Mouse (Mus musculus): ENCODE measurements around the gene Syn3. TPM values are rescaled to one million over a fixed set of nuclear protein-coding genes. Genes with fewer than 3 reads are reported as not detected.
A peak's percentile ranks its signal among the peaks of the same experiment; 100 is the strongest.

The Syn3 gene
- total RNA-seq, 1 experiment from 2014 or later: 3.4 TPM

GRCm38 (mm10) chr10:86307235-86307634 lies 191.5 kb downstream of the Syn3 start:
- no peak for DNase-seq

DNA sequence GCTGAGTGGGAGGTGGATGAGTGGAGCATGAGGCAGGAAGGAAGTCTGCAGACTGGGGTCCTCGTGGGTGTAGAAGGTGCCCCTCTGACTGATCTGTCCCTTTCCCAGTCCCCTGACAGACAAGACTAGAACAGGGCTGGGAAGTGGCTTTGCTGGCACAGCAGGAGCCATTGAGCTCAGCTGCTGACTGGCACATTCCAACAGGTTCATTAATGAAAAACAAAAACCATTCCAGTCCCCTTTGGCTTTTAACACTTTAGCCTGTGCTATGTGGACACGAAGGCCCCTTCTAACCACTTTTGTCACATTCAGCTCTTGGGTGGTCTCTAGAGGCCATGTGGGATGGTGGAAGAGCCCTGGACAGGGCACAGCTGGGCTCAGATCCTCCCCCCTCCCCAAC lies 194.1 kb downstream of the Syn3 start:
- no peak for DNase-seq

GRCm38 (mm10) chr10:86303495-86303876 lies 195.2 kb downstream of the Syn3 start:
- DNase-seq: no peak

GRCm38 (mm10) chr10:86302761-86303494 lies 195.8 kb downstream of the Syn3 start:
- peak; percentile 78 for DNase-seq

GRCm38 (mm10) chr10:86302318-86302648 lies 196.4 kb downstream of the Syn3 start:
- DNase-seq: no peak

DNA sequence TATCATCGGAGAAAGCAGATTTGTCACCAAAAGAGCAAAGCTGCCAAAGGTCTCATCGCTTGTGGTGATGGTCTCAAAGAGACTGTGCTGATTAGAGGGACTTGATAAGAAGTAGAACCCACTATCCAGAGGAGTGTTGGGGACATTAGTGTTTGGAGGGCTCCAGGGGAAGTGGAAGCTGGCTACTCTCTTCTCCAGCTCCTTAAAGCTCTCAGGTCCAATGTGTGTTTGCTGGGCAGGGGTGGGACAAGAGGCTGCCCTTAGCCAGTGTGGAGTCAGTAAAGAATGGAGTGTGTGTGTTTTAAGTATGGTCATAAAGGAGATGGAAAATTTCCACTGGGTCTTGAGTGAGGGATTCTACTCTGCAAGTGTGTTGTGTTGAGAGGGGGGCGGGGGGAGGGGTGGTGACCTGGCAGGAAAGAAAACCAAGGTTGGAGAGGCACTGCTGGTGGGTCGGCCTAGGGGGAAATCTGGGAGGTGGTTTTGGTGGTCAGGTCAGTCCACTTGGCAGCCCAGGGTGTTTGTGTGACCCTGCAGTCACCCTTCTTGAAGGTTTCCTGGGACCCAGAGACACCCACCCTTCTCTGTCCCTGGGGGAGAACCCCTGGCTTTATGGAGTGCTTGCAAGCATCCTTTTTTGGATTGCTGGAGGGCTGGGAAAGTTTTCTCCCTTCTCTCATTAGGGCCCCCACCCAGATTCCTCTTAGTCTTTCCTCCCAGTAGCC lies 196.9 kb downstream of the Syn3 start:
- DNase-seq: no peak

DNA sequence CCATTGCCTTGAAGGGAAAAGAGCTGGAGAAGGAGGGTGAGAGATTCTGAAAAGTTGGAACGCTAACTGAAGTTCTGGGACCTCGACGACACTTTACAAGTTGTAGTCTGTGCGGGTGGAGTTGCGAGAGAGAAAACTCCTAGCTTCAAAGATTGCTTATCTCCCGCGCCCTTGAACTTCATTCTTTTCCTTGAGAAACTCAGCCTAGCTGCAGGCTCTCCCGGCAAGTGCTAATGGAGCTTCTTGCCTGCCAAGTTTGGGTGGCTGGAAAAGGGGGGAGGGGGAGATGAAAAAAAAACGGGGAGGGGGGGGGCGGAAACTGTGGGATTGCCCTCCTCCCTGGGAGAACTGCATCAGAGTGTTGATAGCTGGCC lies 197.6 kb downstream of the Syn3 start:
- DNase-seq: no peak

DNA sequence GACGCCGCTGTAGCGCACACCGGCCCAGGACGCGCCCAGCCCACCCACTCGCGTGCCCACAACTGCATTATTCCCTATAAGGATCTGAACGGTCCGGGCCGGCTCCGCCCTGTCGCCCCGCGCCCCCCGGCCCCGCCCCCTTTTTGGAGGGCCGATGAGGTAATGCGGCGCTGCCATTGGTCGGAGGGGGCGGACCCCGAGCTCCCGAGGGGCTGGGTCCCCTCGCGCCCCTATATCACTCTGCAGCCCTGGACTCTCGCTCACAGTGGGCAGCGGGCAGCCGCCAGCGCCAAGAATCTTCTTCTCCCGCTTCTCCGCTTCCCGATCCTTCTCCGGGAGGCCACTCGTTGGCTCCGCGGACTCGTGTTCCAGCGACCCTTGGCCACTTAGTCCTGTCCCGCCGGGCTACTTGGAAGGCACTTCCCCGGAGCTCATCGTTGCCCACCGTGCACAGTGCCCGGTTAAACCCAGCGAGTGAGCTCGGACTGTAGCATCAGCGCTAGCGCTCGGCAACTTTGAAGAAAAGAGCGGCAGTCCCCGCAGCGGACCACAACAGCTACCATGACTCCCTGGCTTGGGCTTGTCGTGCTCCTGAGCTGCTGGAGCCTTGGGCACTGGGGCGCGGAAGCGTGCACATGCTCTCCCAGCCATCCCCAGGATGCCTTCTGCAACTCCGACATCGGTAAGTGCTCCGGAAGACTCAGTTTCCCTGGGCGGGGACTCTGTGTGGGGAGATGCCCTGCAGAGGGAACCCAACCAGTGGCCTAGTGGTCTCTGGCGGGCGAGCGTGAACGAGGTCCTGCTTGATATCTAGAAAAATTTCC lies 198.2 kb downstream of the Syn3 start, which contains the start of gene Timp3:
Timp3 (plus strand) TSS at position 80 of the 824 bp plus-strand sequence.
- DNase-seq: peak; percentile 90

DNA sequence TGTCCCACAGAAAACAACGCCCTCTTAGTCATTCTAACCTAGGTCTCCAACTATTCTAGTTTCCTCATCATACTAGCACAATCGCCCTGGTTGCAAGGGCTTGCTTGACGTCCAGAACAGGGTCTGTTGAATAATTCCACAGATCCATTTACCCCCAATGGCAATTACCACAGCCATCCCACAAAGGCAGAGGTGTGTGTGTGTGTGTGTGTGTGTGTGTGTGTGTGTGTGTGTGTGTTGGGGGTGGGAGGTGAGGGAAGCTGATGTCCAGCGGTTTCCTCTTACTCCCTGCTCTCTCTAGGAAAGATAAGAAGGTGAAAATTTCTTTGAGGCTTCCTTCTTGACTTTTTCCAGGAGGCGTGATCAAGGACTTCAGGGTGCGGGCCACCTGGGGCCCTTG lies 198.9 kb downstream of the Syn3 start:
- no peak for DNase-seq

DNA sequence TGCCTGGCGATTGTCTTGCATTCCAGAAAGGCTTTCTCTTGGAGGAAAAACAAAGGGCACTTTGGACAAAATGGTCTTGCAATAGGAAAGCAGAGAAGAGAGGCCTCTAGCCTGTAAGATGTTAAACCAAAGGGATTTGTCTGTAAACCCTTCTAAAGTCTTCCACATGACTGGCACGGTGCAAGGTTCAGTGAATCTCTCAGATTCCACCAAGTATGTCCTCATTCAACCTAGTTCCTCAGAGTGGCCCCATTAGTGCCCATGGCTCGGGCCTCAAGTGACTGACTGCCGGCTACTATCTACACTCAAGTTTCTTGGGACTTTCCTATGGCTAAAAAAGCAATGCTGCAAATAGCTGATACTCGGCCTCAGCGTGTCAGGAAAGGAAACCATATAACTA lies 200.4 kb downstream of the Syn3 start:
- DNase-seq: no peak

DNA sequence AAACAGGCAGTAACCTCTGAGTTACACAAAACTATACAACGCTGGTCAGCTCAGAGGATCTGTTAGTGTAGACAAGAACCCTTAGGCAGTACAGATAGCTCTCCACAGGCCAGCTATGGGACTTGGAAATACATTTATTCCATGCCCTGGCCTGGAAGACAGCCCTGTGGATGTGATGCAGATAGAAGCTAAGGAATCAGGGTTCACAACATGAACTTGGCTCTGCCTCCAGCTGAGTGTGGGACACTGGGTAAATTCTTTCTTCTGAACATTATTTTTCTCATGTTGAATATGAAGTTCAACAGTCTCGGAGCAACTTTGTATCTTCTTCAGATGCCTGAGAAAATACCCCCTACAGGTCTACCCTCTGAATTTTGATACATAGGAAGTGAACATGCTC lies 201.4 kb downstream of the Syn3 start:
- no peak for DNase-seq

- DNase-seq: peak; percentile 80
Observed at GRCm38 (mm10) chr10:86296111-86296510, 202.6 kb downstream of the Syn3 start.

GRCm38 (mm10) chr10:86295454-86296098 lies 203.1 kb downstream of the Syn3 start:
- DNase-seq: no peak

DNA sequence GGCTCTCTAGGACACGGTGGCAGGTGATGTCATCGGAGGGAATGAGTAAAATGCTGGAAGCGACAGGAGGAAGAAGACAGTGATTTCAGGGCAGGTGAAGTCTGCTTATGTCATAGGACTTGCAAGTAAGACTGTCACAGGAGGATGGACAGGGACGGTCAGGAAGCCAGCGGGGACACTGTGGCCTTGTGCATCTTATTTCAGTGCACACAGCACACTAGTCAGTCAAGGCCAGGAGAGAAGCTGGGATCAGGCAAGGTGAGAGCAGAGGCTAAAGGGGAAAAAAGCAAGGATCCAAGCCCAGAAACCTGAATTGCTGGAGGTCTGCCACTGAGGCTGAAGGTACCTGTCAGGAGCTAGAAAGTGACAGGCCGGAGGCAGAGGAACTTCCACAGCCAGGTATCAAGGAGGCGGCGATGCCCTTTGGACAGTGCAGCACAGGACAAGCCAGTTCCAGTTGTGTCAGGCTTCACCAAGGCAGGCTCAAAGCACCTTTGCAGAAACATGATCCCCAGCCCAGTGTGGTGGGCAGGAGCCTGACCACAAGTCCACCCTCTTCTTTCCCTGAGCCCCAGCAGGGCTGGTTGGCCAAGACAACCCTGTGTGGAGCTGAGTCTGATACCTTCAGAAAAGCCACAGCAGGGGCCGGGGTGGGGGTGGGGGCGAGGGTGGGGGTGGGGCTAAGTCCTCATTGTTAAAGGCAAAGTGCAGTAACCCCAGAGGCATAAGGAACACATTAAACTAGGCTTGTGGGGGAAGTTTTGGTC lies 203.9 kb downstream of the Syn3 start:
- no peak for DNase-seq

DNA sequence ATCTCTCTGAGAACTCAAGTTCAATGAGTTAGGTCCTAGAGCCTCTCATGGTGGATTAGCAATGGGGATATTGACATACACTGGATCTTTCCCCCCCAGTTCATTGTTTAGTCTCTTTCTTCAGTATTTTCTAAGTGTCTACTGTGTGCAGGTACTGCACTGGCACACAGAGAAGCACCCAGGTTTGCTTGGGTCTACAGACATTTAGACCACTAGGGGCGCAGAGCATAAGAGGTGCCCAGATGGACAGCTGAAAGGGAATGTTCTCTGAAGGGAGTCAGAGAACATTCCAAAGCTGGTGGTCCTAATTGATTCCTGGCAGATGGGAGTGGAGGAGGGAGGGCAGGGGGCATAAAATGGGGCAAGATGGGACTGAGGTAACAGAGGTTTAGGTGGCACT lies 204.8 kb downstream of the Syn3 start:
- DNase-seq: no peak

GRCm38 (mm10) chr10:86290109-86290771 lies 208.5 kb downstream of the Syn3 start:
- no peak for DNase-seq

GRCm38 (mm10) chr10:86286508-86286907 lies 212.2 kb downstream of the Syn3 start:
- DNase-seq: peak; percentile 31

GRCm38 (mm10) chr10:86281238-86281637 lies 217.5 kb downstream of the Syn3 start:
- no peak for DNase-seq

GRCm38 (mm10) chr10:86279579-86280168 lies 219.0 kb downstream of the Syn3 start:
- no peak for DNase-seq

GRCm38 (mm10) chr10:86278481-86278880 lies 220.2 kb downstream of the Syn3 start:
- DNase-seq: no peak

GRCm38 (mm10) chr10:86277327-86277726 lies 221.4 kb downstream of the Syn3 start:
- no peak for DNase-seq

All from adrenal gland, postnatal 25 days (tissue).